Comparison of ENCODE assay signal across 8 mouse cellular contexts in the genomic region with DNA sequence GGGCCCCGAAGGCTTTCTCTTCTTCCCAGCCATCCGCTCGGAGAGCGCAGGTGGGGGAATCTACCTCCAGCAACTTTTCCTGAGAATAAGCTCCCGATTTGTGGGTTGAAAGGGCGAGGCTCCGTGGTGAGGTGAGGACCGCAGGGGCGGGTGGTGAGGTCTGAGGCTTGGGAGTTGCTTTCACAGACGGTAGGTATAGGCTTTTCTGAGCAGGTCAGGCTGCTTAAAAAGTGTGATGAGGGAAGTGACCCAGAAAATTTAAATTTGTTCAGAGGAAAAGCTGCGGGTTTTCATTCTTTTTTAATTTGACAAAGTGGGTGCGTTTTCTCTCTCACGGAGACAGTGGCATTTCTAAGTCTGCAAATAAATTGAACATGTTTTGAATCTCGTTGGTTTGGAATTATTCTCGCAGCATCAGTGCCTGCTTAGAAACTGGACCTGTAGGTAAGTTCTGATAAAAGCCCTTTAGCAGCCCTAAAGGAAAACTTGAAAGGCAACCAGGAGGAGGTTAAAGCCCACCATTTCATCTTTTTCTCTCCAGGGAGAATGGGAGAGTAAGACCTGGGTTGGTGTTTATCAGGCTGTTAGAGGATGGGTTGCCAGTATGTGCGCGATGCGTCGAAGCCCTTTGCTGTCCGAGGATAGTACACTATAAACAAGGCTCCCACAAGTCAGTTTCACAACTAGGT. TPM values are rescaled to one million over a fixed set of nuclear protein-coding genes. Genes with fewer than 3 reads are reported as not detected.
DNase-seq lines count a peak whose midpoint lies in the region; ATAC-seq lines count a peak whose summit lies in the region.

No protein-coding gene starts in this region.

- H3K4me1 ChIP-seq in heart, embryonic 16.5 days (ENCODE audit: control insufficient read depth, insufficient read depth, low read length) = peaks cover 19% of the 10 kb centered on the region
- peaks cover 14% of the 10 kb centered on the region for H3K4me1 ChIP-seq in embryonic facial prominence, embryonic 10.5 days
- H3K4me1 ChIP-seq in hindbrain, embryonic 14.5 days (replicated peaks; ENCODE audit: control insufficient read depth, insufficient read depth, low read length) = peaks cover 4% of the 10 kb centered on the region; the same call in 1 of the 2 replicates
- peaks cover 4% of the 10 kb centered on the region; the same call in 1 of the 2 replicates for H3K4me1 ChIP-seq in midbrain, embryonic 14.5 days (ENCODE audit: control insufficient read depth, insufficient read depth, low read length)

- H3K9ac ChIP-seq in heart, embryonic 16.5 days (ENCODE audit: low read length) = peak overlapping the region; percentile 79
- peak overlapping the region; percentile 67 for H3K9ac ChIP-seq in hindbrain, embryonic 14.5 days
- peak overlapping the region; percentile 67 for H3K9ac ChIP-seq in midbrain, embryonic 14.5 days (replicated peaks; ENCODE audit: low read length)

- peaks cover 2% of the 10 kb centered on the region; the same call in 1 of the 2 replicates for H3K9me3 ChIP-seq in heart, embryonic 16.5 days (replicated peaks; ENCODE audit: control insufficient read depth, low read length)
- H3K9me3 ChIP-seq in embryonic facial prominence, embryonic 10.5 days = no peaks in the 10 kb centered on the region
- H3K9me3 ChIP-seq in hindbrain, embryonic 14.5 days (ENCODE audit: control insufficient read depth, low read length) = no peaks in the 10 kb centered on the region
- H3K9me3 ChIP-seq in midbrain, embryonic 14.5 days (ENCODE audit: control insufficient read depth, low read length) = no peaks in the 10 kb centered on the region

- peak overlapping the region; percentile 75 for H3K4me3 ChIP-seq in heart, embryonic 16.5 days (ENCODE audit: low read length)
- peak overlapping the region; percentile 66 for H3K4me3 ChIP-seq in embryonic facial prominence, embryonic 10.5 days
- peak overlapping the region; percentile 77 for H3K4me3 ChIP-seq in hindbrain, embryonic 14.5 days (replicated peaks; ENCODE audit: low read length)
- peak overlapping the region; percentile 69 for H3K4me3 ChIP-seq in midbrain, embryonic 14.5 days (replicated peaks; ENCODE audit: low read depth, low read length)

- peaks cover 16% of the 10 kb centered on the region for H3K27me3 ChIP-seq in heart, embryonic 16.5 days (ENCODE audit: control insufficient read depth, insufficient read depth, low read length)
- peaks cover 65% of the 10 kb centered on the region for H3K27me3 ChIP-seq in embryonic facial prominence, embryonic 10.5 days (replicated peaks; ENCODE audit: low read depth, poor library complexity, severe bottlenecking)
- H3K27me3 ChIP-seq in hindbrain, embryonic 14.5 days (ENCODE audit: control insufficient read depth, insufficient read depth, low read length) = peaks cover 37% of the 10 kb centered on the region
- peaks cover 20% of the 10 kb centered on the region for H3K27me3 ChIP-seq in midbrain, embryonic 14.5 days (ENCODE audit: control insufficient read depth, insufficient read depth, low read length)

- 23% methylated on average over 20 of the region's 20 CpGs for WGBS in heart, embryonic 16.5 days
- 19% methylated on average over 20 of the region's 20 CpGs for WGBS in embryonic facial prominence, embryonic 10.5 days
- 19% methylated on average over 20 of the region's 20 CpGs for WGBS in hindbrain, embryonic 14.5 days
- WGBS in midbrain, embryonic 14.5 days = 17% methylated on average over 20 of the region's 20 CpGs

- no peak for ATAC-seq in heart, embryonic 16.5 days (replicated peaks; ENCODE audit: extremely low read depth, insufficient read depth, low FRiP score)
- no peak for ATAC-seq in hindbrain, embryonic 14.5 days (ENCODE audit: low FRiP score)
- ATAC-seq in midbrain, embryonic 14.5 days (ENCODE audit: low FRiP score, low TSS enrichment) = no peak; the same call in 1 of the 2 replicates

- peak overlapping the region; percentile 72 for H3K4me2 ChIP-seq in heart, embryonic 16.5 days (ENCODE audit: low read depth, low read length)
- H3K4me2 ChIP-seq in hindbrain, embryonic 14.5 days (replicated peaks) = peak overlapping the region; percentile 98
- H3K4me2 ChIP-seq in midbrain, embryonic 14.5 days (ENCODE audit: low read length) = peak overlapping the region; percentile 91

- H3K27ac ChIP-seq in heart, embryonic 16.5 days (ENCODE audit: low read length) = no peak overlapping the region; the same call in 1 of the 2 replicates
- H3K27ac ChIP-seq in embryonic facial prominence, embryonic 10.5 days (replicated peaks) = no peak overlapping the region
- H3K27ac ChIP-seq in hindbrain, embryonic 14.5 days = no peak overlapping the region
- H3K27ac ChIP-seq in midbrain, embryonic 14.5 days (replicated peaks; ENCODE audit: low read depth, low read length) = no peak overlapping the region

- DNase-seq in heart, adult 11 months = no peak
- peak; percentile 17 for DNase-seq in embryonic facial prominence, embryonic 10.5 days (ENCODE audit: low spot score)
- no peak for DNase-seq in hindbrain, embryonic 14.5 days (ENCODE audit: low spot score)
- no peak for DNase-seq in midbrain, embryonic 14.5 days
- no peak for DNase-seq in cerebellum, postnatal 10 days
- DNase-seq in adrenal gland, postnatal 4 days (ENCODE audit: low spot score in 2 of 2) = no peak
- no peak for DNase-seq in spleen, postnatal 36 days (ENCODE audit: low spot score in 2 of 2)

- no peaks in the 10 kb centered on the region for H3K36me3 ChIP-seq in heart, embryonic 16.5 days (ENCODE audit: control insufficient read depth, insufficient read depth)
- no peaks in the 10 kb centered on the region for H3K36me3 ChIP-seq in embryonic facial prominence, embryonic 10.5 days (replicated peaks)
- no peaks in the 10 kb centered on the region for H3K36me3 ChIP-seq in hindbrain, embryonic 14.5 days (replicated peaks; ENCODE audit: control insufficient read depth, insufficient read depth)
- H3K36me3 ChIP-seq in midbrain, embryonic 14.5 days (ENCODE audit: control insufficient read depth, insufficient read depth, low read length) = no peaks in the 10 kb centered on the region

RNA-seq across cellular contexts. Expression of a gene that starts 29.7 kb away (rescaled TPM):
- polyA plus RNA-seq in heart, embryonic 16.5 days (2015; fragmentation: Nextera tagmentation; extraction: Ambion mirVana) = 11.5 and 11.7 TPM in 2 replicates
- 0.49 and 0.89 TPM in 2 replicates for polyA plus RNA-seq in embryonic facial prominence, embryonic 10.5 days (2016; fragmentation: Nextera tagmentation; extraction: Ambion mirVana)
- 5.4 and 7.5 TPM in 2 replicates for polyA plus RNA-seq in hindbrain, embryonic 14.5 days (2014; fragmentation: Nextera tagmentation; extraction: Ambion mirVana)
- 11.5 and 12.5 TPM in 2 replicates for polyA plus RNA-seq in midbrain, embryonic 14.5 days (2014; fragmentation: Nextera tagmentation; extraction: Ambion mirVana)
- 1 to 10 TPM; 1.4 to 2.9 TPM for total RNA-seq in adrenal gland, postnatal 4 days (2021)
